Mouse (Mus musculus): ENCODE results near the gene Cdh16.
"Not testable (repeated sequence)": the region's sequence is repeated elsewhere in the genome, so short reads cannot be mapped to it uniquely, and the experiment has no call there.

The Cdh16 gene

DNA sequence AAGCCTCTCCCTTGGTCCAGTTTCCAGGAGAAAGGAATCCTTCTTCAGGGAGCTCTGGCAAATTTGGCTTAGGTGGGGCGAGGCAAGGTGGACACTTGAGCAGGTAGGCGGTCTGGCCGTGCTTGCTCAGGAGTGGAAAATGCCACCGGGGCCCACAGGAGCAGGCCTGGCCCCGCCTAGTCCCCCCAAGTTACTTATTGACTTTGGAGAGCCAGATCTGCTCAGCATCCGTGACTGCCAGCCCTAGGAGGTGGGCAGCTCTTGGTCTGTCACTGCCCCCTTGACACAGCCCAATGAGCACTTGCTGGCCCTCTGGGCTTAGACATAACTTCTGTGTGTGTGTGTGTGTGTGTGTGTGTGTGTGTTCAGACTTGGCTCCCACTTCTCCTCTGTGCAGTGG, at the start of gene Cdh16:
Gene Cdh16, minus strand, starts transcription at position 236 of the 400 bp plus-strand sequence.
- no peak for DNase-seq (ENCODE audit: low spot score)

GRCm38 (mm10) chr8:104655614-104656013, 31.4 kb upstream of the Cdh16 start:
- DNase-seq (ENCODE audit: low spot score): no peak

DNA sequence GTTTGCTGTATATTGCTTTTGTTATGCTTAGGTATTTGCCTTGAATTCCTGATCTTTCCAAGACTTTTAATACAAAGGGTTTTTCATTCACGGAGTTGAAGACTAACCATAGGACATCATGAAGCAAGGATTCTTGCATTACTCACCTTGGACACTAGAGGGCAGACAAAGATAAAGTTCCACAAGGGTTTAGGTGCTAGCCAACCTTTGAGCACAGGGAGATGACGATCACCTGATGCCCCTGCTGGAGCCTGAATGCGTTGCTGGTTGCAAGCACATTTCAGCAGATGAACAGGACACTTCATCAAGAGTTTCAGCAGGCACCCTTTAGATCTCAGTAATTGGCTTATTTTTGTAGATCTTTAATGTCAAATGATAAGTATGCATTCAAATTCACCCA, 30.8 kb upstream of the Cdh16 start:
- peak; percentile 45 for DNase-seq (ENCODE audit: low spot score)

- DNase-seq (ENCODE audit: low spot score): not testable (repeated sequence)
Measured at GRCm38 (mm10) chr8:104644187-104644586, 20.0 kb upstream of the Cdh16 start.

DNA sequence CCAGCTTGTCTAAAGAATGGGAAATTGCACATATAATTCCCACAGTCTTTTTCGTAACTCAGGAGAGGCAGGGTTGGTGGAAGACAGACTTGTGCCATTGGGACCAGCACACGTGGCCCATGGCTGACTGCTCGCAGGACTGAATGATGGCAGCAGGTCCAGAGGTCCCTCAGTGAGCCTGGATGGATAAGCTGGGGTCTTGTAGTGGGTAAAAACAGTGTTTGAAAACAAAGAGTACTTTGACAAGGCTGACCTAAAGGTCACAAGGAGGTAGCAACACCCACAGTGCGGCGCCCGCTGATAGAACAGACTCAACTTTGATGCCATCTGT, 18.1 kb upstream of the Cdh16 start:
- DNase-seq (ENCODE audit: low spot score): no peak

DNA sequence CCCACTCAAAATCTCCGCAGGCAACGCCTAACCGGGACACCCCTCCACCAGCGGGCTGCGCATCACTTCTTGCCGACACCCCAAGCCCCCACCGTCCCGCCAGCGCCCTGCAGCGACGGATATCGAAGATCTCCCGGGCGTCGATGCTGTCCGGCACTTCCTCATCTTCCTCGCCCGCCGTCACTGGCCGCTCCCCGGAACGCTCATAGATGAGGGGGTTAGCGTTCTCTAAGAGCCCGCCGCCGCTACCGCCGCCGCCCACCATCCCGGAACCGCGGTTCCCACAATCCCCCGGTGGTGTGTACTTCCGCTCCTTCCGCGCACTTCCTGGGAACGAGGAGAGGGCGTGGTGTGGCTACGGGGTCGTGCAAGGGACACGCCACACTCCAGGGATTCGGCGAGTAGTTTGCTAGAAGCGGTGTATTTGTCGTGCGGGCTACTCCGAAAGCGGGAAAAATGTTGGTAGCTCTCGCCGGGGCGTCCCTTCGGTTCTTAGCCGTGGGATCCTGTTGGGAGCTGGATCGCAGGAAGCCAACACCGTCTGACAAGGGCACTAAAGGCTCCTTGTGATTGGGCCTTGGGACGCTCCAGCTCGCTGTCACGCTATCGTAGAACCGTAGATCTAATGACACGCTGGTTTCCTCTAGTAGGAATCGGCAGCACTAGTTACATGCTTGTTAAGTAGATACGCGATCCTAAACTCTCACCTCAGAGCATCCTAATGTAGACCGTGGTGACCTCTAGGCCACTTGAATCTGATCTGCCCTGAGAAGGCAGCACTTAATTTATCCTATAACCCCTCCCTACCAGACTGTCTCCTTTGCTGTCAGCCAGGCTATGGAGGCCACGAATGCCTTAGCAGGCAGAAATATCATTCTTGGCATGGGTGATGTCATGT, 17.5 kb upstream of the Cdh16 start, which contains the start of gene Ciao2b:
Gene Ciao2b, minus strand, starts transcription at position 540 of the 898 bp plus-strand sequence.
- DNase-seq (ENCODE audit: low spot score): peak; percentile 85

GRCm38 (mm10) chr8:104640831-104641370, 16.7 kb upstream of the Cdh16 start:
- no peak for DNase-seq (ENCODE audit: low spot score)

GRCm38 (mm10) chr8:104640241-104640640, 16.0 kb upstream of the Cdh16 start:
- no peak for DNase-seq (ENCODE audit: low spot score)

GRCm38 (mm10) chr8:104638010-104638409, 13.8 kb upstream of the Cdh16 start:
- DNase-seq (ENCODE audit: low spot score): no peak

- no peak for DNase-seq (ENCODE audit: low spot score)
Measured at GRCm38 (mm10) chr8:104635004-104635710, 11.0 kb upstream of the Cdh16 start.

DNA sequence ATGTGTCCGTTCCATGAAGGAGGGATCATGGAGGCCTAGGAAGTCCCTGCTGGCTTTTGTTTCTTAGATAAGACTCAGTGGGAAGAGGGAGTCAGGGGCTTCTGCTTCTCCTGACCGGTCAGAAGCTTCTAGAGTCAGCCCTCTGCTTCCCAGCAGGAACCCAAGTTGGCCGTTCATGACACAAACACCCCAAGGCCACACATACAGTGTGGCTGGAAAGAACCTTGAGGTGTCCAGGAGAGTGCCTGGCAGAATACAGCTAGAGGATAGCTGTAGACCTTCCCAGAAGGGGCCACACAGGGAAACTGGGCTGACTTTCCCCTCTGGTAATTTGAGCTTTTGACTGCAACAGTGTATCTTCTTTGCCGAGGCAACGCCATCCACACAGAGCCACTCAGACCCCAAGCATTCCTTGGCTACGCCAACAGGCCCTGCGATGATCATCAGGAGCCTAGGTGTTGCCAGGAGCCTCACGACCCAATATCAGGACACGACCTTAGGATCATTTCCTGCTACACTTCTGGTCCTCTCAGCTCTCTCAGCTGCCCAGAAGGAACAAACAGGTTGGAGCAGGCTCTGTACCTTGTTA, 9.1 kb upstream of the Cdh16 start:
- no peak for DNase-seq (ENCODE audit: low spot score)

DNA sequence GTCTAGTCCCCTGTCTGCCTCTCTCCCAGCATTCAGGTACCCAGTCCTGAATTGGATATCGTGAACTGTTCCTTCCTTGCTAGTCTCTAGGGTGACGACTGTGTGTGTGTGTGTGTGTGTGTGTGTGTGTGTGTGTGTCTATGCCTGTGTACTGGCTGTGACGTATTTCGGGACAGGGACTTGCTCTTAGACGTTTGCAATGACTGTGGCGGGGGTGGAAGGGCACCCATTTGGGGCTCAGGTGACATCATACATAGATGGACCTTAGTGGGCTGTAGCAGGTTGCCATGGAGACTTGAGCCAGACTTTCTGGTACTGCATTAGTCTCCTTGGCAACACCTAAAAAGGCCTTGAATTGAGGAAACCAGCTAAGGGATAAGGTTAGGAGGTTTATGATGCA, 8.3 kb upstream of the Cdh16 start:
- DNase-seq (ENCODE audit: low spot score): no peak

GRCm38 (mm10) chr8:104631975-104632374, 7.8 kb upstream of the Cdh16 start:
- DNase-seq (ENCODE audit: low spot score): no peak

GRCm38 (mm10) chr8:104630981-104631663, 6.9 kb upstream of the Cdh16 start, which contains the start of gene Rrad:
Rrad (minus strand) TSS chr8:104631327.
- peak; percentile 42 for DNase-seq (ENCODE audit: low spot score)

DNA sequence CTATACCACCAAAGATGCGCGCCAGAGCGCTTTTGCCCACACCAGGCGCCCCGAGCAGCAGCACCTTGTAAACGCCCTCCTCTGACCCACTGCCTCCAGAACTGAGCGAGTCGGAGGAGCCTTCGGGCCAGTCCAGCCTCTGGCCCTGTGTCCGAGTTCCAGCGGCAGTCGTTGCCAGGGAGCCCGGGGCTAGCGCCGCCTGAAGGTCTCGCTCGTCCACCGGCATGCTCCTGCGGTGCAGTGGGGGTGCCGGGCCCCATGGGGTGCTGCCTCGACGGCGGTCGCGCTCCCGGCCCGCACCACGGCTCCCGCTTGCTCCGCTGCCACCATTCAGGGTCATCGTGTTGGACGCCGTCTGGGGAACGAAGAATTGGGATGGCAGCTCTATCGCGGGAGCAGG, 6.4 kb upstream of the Cdh16 start:
- peak; percentile 40 for DNase-seq (ENCODE audit: low spot score)

DNA sequence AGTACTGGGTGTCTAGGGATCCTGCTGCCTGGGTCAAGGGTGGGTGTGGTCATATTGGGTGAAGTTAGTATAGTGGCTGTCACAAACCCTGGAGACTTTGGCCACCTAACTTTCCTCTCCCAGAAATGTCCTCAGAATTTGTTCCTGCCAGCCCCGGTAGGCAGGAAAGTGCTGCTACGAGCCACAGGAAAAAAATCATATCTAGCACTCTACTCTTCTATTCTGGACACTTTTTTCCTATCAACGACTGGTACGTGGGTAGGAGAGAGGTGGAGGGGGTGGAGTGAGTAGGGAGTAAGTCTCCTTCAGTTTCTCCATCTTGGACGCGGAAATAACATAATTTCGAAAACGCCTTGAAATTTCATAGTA, 5.9 kb upstream of the Cdh16 start:
- DNase-seq (ENCODE audit: low spot score): peak; percentile 4

DNA sequence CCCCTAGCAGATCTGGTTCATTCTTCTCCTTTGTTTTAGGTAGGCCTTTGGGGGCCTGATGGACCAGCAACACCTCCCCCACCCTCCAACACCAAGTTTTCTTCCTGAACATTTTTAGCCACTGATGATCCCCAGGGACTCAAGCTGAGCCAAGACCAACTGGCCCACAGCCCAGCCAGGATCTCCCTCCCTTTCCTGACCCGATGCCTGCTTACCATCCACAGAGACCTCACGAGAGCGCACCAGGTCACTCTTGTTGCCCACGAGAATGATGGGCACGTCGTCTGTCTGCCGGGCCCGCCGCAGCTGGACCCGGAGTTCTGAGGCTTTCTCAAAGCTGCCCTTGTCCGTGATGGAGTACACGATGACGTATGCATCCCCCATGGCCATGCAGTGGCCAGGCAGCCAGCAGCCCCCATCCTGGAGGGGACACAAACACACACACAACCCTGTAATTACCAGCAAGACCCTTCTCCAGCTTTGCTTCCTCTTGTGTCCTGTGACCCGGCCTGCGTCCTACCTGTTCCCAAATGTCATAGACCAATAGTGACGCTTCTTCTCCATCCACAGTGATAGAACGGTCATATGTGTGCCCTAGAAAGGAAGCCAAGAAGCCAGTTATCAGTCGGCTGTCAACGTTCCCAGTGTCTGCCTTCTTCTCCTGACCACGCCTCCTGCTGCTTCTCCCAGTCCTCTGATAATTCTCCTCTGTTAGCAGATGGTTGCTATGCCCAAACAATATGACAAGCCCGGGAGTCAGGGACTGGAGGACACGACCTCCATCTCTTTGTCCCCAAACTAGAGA, 5.3 kb upstream of the Cdh16 start:
- DNase-seq (ENCODE audit: low spot score): peak; percentile 26

DNA sequence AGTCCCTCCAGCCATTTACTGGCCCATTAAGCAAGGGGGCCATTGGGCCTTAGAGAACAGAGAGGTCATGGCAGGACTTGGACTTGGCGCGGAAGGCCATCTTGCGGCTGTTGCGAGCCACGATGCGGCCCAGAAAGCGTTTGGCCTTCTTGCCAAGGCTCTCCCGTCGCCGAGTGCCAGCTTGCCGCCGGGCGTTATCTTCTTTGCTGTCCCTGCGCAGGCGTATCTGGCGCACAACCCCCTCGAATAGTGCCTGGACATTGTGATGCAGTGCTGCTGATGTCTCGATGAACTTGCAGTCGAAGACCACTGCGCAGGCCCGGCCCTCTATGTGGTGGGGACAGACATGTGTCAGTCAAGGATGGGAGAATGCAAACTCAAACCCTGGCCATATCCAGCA, 4.2 kb upstream of the Cdh16 start:
- peak; percentile 2 for DNase-seq (ENCODE audit: low spot score)

- peak; percentile 0 for DNase-seq (ENCODE audit: low spot score)
Measured at GRCm38 (mm10) chr8:104627065-104627740, 3.0 kb upstream of the Cdh16 start.

DNA sequence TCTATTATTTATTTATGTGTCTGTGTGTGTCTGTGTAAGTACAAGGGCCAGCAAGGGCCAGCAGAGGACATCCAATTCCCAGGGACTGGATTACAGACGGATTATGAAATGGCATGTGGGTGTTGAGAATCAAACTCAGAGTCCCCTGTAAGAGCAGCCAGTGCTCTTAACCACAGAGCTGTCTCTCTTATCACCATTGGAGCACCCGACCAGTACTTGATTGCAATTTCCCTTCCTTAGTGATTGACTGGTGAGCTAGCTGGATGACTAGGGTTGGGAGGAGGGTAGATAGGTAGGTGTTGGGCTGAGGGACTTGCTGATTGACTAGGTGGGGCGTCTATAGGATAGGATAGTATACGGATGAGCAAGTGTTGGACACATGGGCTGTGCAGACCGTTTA, 3.4 kb downstream of the Cdh16 start:
- DNase-seq (ENCODE audit: low spot score): no peak

- no peak for DNase-seq (ENCODE audit: low spot score)
Measured at GRCm38 (mm10) chr8:104613119-104613518, 11.1 kb downstream of the Cdh16 start.
